Mouse (Mus musculus): Measurements from ENCODE around the gene Cd86.

Cd86 gene

DNA sequence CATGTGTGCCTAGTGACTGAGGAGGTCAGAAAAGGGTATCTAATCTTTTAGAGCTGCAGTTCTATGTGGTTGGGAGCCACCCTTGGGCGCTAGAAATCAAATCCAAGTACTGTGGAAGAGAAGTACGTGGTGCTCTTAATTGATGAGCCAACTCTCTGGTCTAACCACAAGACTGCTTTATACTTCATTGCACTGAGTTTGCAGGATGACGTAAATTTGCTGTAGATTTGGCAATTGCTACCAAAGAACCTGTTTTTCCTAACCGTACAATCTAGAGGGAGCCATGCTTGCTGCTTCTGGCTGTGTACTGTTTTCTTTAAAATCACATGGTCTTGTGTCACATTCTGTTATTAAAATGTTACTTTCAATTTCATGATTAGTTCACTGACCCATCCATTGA lies 10.0 kb downstream of the Cd86 start:
- no peak for DNase-seq (ENCODE audit: low spot score)

DNA sequence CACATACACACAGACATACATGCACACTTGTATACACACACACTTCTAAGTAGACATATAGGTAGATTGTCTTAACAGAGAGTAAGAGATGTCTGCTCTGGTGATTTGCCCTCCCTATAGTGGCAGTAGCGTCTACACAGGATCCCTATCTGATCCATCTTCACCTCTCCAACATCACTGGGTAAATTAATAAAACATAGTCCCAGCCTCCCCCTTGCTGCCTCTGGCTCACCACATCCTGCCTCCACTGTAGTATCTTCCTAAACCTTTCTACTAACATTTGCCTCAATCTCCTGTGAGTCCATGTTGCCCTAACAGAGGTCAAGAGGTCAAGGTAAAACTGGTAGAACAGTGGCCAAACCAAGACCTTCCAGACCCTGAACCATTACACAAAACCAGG lies 10.7 kb downstream of the Cd86 start:
- no peak for DNase-seq (ENCODE audit: low spot score)

DNA sequence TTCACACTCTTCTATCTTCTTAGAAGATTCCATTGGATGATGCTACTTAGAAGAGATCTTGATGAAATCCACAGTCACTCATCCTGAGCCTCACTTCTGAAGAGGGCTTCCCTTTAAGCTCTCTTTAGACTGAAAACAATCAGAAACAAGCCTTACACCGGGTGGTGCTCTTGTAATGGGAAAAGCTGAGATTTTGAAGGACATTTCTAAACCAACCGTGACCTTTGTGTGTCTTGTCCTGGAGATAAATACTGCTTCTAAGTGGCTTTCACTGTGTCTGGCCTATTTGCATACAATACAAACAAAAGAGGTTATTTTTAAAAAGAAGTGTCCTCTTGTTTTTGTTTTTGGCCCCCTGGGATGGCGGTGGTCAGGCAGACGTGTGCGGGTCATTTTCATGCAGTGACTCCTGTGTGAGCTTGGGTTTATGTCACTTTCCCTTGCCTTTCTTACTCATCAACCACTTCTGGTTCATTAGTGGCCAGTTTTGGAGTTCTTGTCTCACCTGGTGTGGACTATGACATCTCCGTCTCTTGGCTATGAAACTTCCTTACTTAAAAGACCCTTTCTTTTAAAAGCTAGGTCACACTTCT lies 14.6 kb downstream of the Cd86 start:
- no peak for DNase-seq (ENCODE audit: low spot score)

DNA sequence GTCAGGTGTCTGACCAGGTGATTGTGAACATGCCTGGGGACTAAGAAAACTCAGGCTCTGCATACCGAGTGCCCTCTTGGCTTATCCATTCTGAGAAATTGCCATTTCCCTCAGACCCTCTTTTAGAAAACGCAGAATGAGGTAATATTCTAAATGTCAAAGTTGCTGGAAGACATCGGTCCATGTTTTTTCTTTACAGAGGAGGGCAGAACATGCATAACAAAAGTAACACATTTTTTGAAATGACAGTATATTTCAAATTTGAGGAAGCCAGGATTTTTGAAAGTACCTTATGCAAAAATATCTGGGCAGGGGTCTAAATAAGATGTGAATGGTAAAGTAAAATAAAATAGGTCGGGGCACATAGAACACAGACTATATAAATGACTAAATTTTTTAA lies 15.4 kb downstream of the Cd86 start:
- DNase-seq (ENCODE audit: low spot score), result no peak

DNA sequence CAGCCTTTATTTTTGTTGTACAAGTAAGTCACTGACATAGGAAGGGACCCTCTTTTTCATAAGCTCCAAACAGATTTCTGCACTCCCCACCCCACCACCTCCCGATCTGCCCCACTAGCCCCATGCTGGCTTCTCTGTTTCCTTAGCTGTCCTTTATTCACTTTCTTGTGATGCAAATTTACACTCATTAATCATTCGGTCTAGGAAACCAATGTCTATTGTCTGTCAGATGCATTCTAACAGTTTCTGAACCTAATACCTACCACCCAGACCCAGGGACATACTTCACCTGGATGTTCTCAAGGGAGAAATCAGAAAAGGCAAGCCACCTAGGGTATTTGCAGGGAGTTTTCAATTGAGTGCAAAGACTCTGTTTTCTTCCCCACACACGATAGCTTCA lies 16.6 kb downstream of the Cd86 start:
- DNase-seq (ENCODE audit: low spot score), result no peak

DNA sequence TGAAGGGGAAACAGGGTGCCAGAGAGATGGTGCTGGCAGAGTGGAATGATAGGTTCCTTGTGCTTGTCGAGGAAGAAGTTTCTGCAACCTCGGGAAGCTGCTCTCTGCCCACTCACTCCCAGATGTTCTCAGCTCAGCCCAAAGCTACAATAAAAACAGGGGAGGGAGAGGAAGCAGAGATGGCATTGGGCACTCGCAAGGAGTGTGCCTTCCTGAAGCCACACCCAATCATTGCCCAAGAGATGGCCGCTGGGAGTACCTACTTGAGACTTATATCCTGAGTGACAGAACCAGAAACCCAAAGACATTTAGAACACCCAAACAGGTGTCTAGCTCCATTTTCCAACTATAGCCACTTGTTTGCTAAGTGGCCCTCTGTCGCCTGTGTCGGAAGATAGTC lies 20.8 kb downstream of the Cd86 start:
- DNase-seq (ENCODE audit: low spot score), result no peak

DNA sequence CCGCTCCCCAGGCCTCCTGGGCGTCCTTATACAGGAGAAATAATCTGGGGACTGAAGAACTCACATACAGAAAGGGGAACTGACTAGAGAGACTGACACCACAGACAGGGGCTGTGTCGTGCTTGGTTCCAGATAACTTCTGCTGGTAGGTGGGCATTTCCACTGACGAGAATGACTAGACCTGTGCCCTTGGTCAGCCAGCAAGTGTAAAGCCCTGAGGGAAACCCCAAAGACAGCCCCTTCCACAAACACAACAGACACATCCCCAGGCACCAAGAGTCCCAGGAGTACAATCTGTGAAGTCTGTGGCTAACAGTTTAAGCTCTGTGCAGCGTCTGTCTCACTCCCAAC lies 23.2 kb downstream of the Cd86 start:
- DNase-seq (ENCODE audit: low spot score), result no peak

DNA sequence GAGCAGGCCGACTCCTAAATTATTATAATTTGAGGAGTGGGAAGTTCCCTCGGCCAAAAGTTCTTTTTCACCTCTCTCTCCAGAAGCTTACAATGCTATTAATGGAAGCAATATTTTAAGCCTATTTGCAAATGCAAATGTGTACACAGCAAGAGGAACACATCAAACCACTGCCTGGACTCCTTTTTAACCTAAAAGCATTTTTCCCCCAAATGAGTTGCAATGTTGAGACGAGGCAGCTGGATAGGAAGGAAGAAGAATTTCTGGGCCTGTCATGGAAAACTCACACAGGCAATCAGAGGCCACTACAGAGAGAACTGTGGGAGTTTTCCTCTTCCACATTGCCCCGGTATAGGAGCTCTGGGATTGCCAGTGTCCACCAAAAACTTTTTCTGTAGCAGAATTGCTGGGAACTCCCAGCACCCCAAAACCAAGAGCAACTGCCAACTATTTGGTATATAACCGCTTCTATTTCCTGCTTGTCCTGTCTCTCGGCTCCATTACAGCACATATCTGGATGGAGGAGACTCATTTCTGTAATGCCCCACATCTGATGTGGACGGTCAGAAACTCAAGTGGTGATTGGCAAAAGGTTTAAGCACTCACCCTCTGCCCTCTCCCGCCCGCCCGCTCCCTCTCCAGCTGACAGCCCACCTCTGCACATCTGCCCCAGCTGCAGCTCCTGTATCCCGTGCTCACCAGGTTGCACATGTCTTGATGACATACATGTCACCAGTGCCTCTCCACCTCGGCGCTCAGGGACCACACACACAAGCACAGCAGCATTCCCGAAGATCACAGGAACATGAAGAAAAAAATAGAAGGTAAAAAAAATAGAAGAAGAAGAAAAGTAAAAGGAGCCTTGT lies 23.8 kb downstream of the Cd86 start:
- DNase-seq (ENCODE audit: low spot score), result no peak

DNA sequence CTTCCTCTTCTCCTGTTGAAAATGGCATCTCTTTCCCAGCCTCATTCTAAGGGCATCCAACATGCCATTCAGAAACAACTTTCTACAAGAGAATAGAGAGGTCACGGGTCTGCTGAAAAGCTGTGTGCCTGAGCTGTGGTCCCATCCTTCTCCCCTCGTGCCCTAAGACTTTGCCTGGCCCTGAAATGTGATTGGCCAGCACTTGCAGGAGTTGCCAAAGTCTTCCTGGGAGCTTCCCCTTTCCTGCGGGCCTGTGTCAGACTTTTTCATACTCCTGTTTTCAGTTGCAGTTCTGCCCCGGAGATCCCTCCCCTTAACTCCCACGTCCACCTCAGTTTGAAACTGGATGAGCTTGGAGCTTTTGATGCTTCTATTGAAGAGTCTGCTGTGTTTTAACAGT lies 24.9 kb downstream of the Cd86 start:
- no peak for DNase-seq (ENCODE audit: low spot score)

DNA sequence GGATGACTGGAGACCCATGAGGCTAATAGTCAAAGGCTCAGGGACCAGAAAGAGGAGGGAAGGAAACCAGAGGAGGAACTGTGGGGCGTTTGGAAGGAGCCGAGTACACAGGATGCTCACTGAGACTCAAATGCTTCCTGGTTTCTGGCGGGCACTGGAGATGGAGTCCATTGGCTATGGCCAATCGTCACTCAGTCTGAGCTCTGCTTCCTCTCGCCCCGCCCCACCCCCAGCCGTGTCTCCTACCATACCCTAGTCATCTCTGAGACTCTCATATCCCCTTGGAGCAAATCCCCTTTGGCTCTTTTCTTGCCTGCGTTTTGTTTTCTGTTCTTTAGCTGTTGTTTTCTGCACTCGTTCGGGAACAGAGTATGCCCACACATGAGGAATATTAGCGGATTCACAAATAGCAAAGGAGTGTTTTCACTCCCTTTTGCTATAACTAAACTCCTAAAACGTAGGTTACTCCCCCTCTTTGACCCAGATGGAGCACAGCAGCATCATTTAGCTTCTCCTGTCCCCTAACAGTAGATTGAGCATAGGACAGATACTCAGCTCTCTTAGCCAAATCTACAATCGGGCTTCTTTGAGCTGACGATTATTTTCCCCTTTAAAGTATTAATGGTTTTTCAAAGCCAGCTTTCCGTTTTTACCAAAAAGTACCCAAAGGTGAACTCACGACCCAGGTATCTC lies 25.9 kb downstream of the Cd86 start:
- no peak for DNase-seq (ENCODE audit: low spot score)

DNA sequence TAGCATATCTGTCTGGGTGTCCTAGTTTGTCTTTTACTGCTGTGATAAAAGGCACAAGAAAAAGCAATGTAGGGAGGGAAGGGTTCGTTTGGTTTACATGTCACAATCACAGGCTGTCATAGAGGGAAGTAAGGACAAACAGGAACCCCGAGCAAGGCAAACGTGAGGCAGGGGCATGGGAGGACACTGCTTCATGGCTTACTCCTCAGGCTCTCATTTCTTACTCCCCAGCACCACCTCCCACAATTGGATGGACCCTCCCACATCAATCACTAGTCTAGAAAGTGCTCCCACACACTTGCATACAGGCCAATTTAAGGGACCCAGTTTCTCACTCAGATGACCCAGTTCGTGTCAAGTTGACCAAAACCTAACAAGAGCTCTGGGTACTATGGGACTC lies 29.1 kb downstream of the Cd86 start:
- DNase-seq (ENCODE audit: low spot score), result no peak

DNA sequence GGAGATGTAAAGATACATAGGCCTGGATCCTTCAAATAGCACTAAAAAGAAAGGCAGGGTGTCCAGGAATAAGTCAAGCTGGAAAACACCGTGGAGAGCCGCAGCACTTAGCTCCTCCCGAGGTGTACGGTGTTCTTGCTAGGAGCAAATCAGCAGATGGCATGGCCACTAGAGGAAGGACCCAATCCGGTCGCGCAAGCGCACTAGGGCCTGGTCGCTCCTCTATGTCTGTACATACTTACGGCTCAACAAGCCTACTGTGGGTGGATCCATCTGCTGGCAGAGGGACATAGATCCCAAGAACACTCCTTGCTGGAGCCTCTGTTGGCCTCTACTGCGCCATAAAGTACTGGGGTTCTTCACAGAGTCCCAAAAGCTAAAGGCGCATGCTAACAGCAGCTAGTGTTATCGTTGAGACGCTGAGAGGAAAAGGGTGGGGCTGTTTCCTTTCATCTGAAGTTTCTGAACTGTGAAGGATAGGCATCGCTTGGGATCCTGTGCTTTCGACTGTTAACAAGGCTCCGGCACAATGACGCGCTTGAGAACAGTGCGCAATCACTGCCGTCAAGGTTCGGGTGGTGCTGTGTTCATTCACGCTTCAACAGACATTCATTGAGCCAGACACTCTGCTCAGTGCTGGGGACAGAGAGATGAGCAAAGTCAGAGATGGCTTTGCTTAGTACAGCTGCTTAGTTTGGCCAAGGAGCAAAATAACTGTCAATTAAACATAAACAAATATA lies 30.7 kb downstream of the Cd86 start:
- peak; percentile 20 for DNase-seq (ENCODE audit: low spot score)

DNA sequence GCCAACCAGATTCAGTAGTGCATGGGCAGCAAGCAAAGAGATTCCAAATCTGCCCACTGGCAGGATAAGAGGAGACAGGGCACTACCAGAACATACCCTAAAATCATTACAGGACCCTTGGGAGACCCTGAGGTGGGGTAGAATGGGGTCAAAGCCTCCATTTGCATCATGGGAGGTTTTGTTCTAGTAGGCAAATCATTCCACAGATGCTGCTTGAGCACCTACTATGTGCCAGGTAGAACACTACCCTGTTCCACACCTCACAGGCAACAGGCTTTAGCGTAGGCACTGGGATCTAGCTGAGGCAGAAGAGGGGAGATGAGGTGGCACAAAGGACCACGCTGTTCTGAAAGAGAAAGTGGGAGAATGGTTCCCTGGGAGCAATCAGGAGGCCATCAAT lies 31.5 kb downstream of the Cd86 start:
- no peak for DNase-seq (ENCODE audit: low spot score)

DNA sequence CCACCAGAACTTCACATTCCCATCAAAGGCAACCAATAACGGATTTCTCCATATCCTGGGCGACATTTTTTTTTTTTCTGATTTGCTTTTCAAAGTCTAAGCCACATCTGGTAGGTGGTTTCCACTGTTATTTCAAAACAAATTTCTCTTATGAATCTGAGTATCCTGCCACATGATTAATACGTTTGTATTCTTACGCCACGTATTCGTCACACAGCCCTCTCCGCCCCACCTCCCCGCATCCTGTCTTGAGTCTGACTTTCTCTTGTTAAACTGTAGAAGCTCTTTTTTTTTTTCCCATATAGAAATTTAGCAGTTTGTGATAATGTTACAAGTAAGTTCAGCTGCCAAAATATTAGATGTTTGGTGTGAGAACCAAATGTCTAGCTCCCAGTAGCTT lies 33.7 kb downstream of the Cd86 start:
- no peak for DNase-seq (ENCODE audit: low spot score)

DNA sequence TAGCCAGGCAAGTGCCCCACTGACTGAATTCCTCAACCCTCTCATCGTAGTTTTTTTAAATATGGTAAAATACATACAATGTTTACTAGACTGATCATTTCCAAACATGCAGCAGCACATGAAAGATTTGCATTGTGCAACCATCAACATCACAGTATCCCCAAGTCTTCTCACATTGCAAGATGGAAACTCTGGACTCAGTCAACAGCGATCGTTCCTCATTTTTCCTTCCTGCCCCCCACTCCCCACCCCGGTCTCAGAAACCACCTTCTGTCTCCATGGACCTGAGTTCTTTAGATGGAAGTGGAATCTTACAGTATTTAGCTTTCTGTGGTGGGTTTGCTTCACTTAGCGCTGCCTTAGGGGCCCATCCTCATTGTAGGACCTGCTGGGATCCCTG lies 34.3 kb downstream of the Cd86 start:
- no peak for DNase-seq (ENCODE audit: low spot score)

DNA sequence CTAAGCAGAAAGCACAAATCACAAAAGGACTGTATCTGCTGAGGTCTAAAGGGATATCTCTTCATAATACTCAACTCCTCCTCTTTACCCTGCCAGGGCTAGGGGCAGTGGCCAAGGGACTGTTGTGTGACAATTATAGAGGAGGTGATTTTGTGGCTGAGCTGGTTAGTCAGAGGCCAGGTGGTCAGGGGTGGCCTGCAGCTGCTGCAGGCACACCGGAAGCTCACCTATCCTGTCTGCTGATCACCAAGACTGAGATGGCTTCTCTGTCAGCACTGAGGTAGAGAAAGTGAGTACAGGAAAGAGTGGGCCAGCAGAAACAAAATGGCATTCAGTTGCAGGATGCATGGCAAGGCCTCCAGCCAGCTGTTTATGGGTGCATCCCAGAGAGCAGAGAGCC lies 38.1 kb downstream of the Cd86 start:
- DNase-seq (ENCODE audit: low spot score), result no peak

DNA sequence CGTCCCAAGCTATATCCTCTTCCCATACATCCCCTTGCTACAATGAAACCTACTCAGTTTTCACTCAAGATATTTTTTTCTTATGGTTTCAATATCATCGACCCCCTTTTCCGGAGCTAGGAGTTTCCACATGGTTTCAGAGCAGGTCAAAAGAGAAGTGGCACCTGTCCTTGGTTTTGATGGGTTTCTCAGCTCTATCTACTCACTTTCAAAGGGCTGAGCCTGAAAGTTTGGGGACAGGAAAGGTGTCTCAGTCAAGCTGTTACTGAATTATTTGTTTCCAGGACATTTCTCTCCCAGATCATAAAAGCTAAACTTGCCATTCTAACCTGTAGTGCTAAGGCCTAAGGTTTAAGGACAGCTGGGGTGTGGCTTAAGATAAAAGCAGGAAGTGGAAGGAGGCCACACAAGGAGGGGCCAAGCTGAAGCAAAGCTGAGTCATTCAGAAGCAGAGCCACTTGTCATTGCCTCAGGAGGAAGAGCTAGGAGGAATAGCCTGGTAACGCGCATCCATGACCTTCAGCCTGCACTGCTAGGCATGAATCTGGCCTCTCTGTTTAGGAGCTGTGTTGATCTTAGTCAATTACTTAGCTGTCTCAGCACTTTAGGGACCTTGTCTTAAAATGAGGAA lies 39.2 kb downstream of the Cd86 start:
- no peak for DNase-seq (ENCODE audit: low spot score)

DNA sequence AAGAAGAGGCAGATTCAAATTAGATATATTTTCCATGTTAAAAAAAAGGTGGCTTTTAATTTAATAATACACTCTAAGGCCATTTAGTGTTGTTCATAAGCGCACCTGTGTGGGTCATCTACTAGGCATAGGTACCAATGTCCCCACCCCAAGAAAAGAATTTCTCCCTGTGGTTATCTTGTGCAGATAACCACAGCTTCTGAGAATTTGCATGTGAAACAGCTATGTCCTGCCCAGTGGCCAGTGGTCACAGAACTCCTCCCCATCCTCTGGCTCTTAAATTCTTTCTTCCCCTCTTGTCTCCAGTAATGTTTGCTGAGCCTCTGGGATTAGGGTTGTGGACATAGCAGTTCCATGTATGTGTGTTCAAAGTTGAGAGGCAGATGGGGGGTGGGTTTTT lies 40.0 kb downstream of the Cd86 start:
- no peak for DNase-seq (ENCODE audit: low spot score)

DNA sequence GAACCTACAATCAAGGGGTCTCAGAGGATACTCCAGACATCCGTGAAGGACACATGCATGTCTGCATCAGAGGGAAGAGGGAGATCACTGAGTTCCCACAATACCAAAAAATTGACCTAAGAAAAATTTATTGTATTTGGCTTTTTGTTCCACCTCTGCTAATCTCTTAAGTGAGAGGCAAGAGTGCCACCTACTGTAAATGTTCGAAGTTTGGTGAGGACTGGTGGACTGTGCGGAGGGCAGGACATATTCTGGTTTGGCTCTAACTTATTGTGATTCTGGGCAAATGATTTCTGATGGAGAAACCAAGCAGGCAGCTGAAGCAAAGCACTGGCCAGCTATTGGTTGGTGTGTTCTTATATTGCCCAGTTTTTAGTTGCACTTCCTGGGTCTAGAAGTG lies 43.6 kb downstream of the Cd86 start:
- no peak for DNase-seq (ENCODE audit: low spot score)

DNA sequence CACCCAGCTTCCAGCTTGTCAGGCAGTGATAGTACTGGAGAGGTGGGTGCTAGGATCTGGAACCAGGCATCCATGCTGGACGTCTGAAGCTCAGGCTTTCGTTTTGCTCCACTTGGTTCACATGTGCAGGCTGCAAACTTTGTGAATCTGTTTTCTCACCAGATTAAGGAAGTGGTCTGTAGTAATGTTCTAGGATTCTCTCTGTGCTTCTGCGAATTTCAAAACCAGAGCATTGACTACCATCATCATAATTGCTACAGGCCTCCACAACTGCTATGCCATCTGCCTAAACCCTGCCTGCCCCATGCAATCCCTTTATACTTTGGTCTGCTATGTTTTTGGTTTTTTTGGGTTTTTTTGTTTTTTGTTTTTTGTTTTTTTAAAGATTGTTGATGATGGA lies 44.8 kb downstream of the Cd86 start:
- no peak for DNase-seq (ENCODE audit: low spot score)

DNA sequence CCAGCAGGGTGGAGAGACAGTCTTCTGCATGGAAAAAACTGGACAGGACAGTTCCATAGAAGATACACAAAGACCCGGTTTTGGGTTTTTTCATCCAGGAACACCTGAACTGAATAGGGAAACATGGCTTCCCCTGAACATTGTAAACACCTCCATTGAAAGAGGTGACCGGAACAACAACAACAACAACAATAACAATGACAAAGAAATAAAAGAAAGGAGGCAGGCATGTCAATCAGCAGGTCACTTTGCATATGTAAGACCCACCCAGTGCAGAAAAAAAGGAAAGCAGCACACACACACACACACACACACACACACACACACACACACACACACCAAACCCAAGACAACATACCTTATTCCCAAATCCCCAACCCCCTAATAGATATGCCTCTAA lies 52.2 kb downstream of the Cd86 start:
- no peak for DNase-seq (ENCODE audit: low spot score)

DNA sequence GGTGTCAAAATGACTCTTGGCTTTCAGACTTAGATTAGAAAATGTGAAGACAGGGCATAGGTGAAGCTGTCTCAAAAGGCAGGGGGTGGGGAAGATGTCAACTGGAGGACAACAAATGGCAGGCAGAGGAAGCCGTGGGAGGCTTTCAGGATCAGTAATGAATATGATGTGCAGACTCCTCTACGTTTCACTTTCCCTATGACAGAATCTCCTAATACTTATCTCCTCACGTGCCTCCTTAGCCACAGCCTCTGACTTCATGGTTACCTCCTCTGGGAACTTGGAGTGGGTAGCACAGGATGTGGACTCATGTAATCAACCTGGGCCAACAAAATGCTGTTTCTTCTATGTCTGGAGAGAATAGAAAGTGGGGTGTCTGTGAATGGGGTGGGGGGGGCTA lies 63.2 kb downstream of the Cd86 start:
- no peak for DNase-seq (ENCODE audit: low spot score)
